Mouse (Mus musculus) adrenal gland, adult 18-20 months (tissue): Measurements from ENCODE around the gene Ldoc1. TPM values are rescaled to one million over a fixed set of nuclear protein-coding genes. Genes with fewer than 3 reads are reported as not detected.

ENCODE experiments used
- DNase-seq, 2 experiments: peaks; one replicate each; pipeline ENCODE4 v3.0.0; 2021 to 2022; ENCODE audit warnings: low spot score in 2 of 2
- long read RNA-seq, 2 experiments: library from polyadenylated mRNA; stranded (forward); transcript quantifications; one replicate each; pipeline ENCODE4 v2.0.0; 2021
- total RNA-seq, 2 experiments: library from RNA; stranded (reverse); gene quantifications; 1 replicate in 1 of 2; 2 replicates in 1 of 2; pipeline ENCODE4 v1.2.3; 2021

The Ldoc1 gene
- 1 to 10 TPM; 1.2 to 1.6 TPM for total RNA-seq
- long read RNA-seq, experiment 1, partial matches to known transcripts = 0 of 1 reads
- long read RNA-seq, experiment 1, other reads (novel, unspliced or antisense) = 0 of 1 reads
- long read RNA-seq, experiment 2, partial matches to known transcripts = 0 of 3 reads
- long read RNA-seq, experiment 2, other reads (novel, unspliced or antisense) = 0 of 3 reads

- DNase-seq = no peak
These were observed at the start of gene Ldoc1 for GRCm38 (mm10) chrX:61709302-61710033. Ldoc1 (plus strand) TSS chrX:61709497.

DNA sequence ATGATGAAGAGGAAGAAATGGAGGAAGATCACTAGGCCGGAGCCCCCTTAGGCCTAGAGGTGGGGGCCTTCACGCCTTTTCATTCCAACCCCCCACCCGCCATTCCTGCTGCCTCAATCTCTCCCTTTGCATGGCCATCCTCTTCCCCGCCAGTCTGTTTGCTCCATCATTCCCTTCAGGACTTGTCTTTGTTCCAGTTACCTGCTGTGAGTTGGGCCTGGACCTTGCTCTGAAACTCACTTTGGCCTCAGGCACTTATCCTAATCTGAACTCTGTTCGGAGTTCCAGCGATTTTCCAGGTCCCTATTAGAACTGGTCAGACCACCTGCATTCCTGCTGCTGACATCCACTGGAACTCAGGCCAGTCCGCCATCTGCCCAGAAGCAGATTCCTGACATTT lies 834 bp downstream of the Ldoc1 start:
- DNase-seq = no peak

DNA sequence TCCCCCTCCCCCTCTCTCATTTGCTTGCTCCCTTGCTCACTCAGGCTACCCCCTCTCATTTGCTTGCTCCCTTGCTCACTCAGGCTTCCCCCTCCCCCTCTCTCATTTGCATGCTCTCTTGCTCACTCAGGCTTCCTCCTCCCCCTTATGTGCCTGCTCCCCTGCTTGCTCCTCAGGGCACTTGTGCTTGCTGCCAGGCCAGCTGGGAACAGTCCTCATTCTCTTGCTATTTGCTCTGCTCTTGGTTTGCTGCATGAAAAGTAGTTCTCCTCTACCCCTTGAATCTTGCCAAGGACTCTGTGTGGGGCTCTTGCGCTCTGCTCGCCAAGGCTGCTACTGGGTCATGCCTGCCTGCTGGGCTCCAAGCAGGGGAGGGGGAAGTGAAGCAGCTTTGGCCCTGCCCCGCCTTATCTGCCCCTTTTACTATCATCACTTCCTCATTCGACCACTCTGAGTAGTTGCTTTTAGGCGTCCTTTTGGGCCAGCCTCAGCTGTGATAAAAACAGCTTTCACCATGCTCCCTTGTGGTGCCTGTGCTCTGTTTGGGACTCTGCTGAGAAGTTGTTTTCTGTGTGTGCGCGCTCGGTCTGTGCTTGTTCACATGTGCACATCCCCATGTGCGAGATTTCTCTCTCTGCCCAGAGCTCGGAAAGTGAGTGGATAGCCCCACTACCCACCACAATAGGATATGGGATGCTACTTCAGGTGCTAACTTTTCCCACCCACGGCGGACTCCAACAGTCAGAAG lies 13.2 kb downstream of the Ldoc1 start:
- DNase-seq = no peak

GRCm38 (mm10) chrX:61723029-61723980 lies 14.0 kb downstream of the Ldoc1 start:
- no peak for DNase-seq

DNA sequence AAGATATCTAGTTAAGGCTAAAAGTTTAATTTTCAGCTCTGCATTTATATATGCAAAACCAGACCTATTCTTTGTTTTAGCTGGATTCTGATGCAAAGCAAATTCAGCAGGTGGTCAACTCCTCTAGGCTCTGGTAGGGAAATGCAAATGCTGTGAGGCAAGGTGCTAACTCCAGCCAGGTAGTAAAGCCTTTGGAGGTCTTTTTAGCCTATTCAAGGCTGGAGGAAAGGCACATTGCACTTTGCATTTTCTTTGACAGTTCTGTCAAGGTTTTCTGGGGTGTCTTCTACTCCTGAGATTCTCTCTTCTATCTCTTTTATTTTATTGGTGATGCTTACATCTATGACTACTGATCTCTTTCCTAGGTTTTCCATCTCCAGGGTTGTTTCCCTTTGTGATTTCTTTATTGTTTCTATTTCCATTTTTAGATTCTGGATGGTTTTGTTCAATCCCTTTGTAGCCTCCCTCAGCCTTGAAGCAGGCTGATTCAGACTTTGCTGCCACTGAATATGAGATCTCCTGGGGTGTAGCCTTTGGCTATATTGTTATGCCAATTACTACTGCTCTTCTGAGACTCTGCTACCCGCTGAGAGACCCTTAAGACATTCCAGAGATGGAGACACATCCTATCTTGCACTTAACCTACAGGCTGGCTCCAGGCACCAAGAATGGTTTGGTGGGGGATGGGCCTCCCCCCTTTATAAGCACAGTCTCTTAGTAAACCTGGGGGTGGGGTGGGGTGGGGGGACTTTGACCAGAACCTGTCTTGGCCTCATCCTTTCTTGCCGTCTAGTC lies 18.4 kb downstream of the Ldoc1 start:
- DNase-seq = no peak
